Mouse (Mus musculus) brain, embryonic 14.5 days (tissue): ENCODE results near the gene Rps11. TPM values are rescaled to one million over a fixed set of nuclear protein-coding genes. Genes with fewer than 3 reads are reported as not detected.
"Not testable (repeated sequence)": the region's sequence is repeated elsewhere in the genome, so short reads cannot be mapped to it uniquely, and the experiment has no call there.

Experiments used
- DNase-seq: peaks from one replicate; pipeline ENCODE4 v3.0.0-alpha.2; 2011; ENCODE audit warnings: low read depth
- CTCF ChIP-seq: fragments of 200-500 bp; IDR thresholded peaks from 2 replicates; pipeline ENCODE4 v1.5.1; 2012; ENCODE audit warnings: inconsistent platforms, mild to moderate bottlenecking, moderate library complexity, borderline replicate concordance; ENCODE audit not compliant: insufficient read depth, insufficient read length; ENCODE audit errors: extremely low read depth
- POLR2A ChIP-seq: fragments of 200-500 bp; IDR thresholded peaks from 2 replicates; pipeline ENCODE4 v1.6.1; 2012; ENCODE audit warnings: mild to moderate bottlenecking, inconsistent platforms, borderline replicate concordance; ENCODE audit not compliant: poor library complexity, insufficient read depth, insufficient read length, severe bottlenecking; ENCODE audit errors: extremely low read depth
- polyA plus RNA-seq: library from polyadenylated mRNA; depleted of rRNA; stranded (reverse); fragments of >200 nt; gene quantifications from 2 replicates; pipeline ENCODE4 v1.2.3, GENCODE M21; 2012

The Rps11 gene
- polyA plus RNA-seq, 1 experiment: 634 TPM

- TF ChIP-seq CTCF: peak; percentile 32; the same call in 1 of the 2 replicates
- TF ChIP-seq POLR2A: no peak
- no peak for DNase-seq
These were observed 25.5 kb downstream of the Rps11 start for GRCm38 (mm10) chr7:45098541-45099240.

DNA sequence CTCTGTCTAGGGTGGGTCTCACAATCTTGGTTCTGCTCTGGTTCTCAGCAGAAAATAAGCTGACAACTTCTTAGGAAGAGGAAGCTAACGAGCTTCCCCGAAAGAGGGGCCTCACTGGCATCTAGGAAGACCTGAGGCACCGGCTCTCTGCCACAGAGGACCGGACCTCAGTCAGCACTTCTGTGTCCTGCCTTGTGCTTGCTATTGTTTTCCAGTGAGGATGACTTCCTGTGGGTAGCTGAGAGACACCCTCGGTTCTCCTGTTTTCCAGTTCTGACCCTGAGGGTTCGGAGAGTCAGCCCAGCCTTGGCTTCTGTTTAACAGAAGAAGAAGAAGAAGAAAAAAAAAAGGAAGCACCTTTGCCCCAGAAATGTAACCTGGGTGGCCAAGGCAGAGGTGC lies 26.8 kb downstream of the Rps11 start:
- TF ChIP-seq CTCF (no peak), POLR2A (no peak)
- no peak for DNase-seq

GRCm38 (mm10) chr7:45095965-45096364 lies 28.3 kb downstream of the Rps11 start:
- DNase-seq: not testable (repeated sequence)

DNA sequence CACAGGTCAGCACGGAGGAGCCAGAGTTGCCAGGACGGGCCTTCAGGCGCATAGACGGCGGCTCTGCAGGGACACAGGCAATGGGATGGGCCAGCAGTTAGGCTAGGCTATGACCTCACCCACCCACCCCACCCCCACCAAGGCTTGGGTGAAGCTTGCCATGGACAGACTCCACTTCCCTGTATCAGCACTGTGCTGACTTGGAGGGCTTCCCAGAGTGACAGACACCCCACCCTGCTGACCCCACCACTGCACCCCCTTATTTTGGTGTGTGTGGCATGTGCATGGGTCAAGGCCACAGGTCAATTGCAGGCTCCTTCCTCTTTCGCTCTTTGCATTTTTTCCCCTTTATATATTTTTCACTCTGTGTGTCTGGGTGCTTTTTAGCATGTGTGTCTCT lies 28.9 kb downstream of the Rps11 start:
- DNase-seq: no peak
- TF ChIP-seq CTCF: no peak
- no peak for TF ChIP-seq POLR2A

- DNase-seq: no peak
- TF ChIP-seq POLR2A (no peak), CTCF (no peak)
These were observed 30.1 kb downstream of the Rps11 start for GRCm38 (mm10) chr7:45094121-45094520.

DNA sequence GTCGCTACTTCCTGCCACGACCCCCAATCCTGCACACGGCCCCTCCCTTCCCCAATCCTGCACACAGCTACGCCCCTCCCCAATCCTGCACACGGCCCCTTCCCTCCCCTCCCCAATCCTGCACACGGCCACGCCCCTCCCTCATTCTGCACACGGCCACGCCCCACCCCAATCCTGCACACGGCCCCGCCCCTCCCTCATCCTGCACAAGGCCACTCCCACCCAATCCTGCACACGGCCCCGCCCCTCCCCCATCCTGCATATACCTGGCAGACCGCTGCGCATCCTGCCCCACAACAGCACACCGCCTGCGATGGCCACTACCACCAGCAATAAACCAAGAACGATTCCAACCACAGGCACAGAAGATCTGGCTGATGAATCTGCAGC lies 30.7 kb downstream of the Rps11 start:
- no peak for DNase-seq
- no peak for TF ChIP-seq POLR2A
- no peak for TF ChIP-seq CTCF

DNA sequence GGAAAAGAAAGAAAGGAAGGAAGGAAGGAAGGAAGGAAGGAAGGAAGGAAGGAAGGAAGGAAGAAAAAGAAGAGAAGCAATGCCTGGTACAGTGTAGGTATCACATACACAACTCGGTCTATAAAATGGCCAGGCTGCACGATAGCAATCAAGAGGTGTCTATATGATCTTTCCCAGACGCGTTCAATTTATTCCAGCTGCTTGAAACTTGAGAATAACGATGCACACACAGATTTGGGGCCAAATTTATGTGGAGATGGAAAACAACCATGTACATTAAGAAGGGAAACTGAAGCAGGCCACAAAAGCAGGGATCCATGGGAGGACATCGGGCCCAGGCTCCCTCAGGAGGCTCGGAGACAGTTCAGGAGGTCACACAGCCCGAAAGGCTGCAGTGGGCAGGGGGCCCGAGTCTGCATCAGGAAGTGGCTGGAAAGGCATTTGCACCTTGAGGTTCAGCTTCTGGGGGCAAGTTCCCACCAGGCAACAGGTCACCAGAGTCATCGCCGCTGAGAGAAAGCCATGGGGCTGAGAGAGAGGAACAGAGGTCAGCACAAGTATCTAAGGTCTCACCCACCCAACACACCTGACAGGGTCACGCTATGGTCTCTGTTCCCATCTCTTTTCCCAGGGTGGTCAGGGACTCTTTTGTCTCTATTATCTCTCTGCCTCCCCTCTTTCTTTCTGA lies 31.3 kb downstream of the Rps11 start:
- DNase-seq: no peak
- no peak for TF ChIP-seq POLR2A
- no peak for TF ChIP-seq CTCF

GRCm38 (mm10) chr7:45092048-45092447 lies 32.2 kb downstream of the Rps11 start, which contains the start of gene Rcn3:
Rcn3 (minus strand) TSS chr7:45092221.
- TF ChIP-seq CTCF (no peak), POLR2A (peak; percentile 26; the same call in 1 of the 2 replicates)
- DNase-seq: peak; percentile 98

GRCm38 (mm10) chr7:45091001-45091990 lies 32.9 kb downstream of the Rps11 start:
- no peak for TF ChIP-seq POLR2A
- TF ChIP-seq CTCF: no peak
- peak; percentile 19 for DNase-seq

- TF ChIP-seq CTCF (no peak), POLR2A (no peak)
These were observed 33.8 kb downstream of the Rps11 start for GRCm38 (mm10) chr7:45090251-45090977.

DNA sequence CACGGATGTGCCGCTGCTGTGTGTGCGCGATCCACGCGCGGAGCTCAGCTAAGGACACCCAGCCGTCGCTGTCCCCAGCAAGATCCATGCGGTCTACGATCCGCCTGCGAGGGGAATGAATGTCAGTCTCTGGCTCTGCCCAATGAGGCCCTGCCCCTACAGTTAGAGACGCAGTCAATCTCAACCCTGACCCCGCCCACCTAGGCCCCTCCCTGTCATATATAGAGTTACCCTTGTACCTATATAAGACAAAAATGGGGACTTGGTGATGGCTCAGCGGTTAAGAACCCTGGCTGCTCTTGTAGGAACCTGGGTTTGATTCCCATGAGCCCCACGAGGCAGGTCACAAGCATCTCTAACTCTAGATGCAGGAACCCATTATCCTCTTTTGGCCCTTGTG lies 35.6 kb downstream of the Rps11 start:
- TF ChIP-seq CTCF (no peak), POLR2A (no peak)
- DNase-seq: no peak

More at GRCm38 (mm10) chr7:45090251-45090977, 33.8 kb downstream of the Rps11 start:
- DNase-seq: no peak

GRCm38 (mm10) chr7:45086084-45086483 lies 38.2 kb downstream of the Rps11 start:
- TF ChIP-seq CTCF (no peak), POLR2A (no peak)
- DNase-seq: no peak
